Mouse (Mus musculus) urinary bladder, postnatal 10 days (tissue): ENCODE measurements around the gene Nup210l.
"Not testable (repeated sequence)": the region's sequence is repeated elsewhere in the genome, so short reads cannot be mapped to it uniquely, and the experiment has no call there.

Experiments
- DNase-seq: peaks from one replicate; pipeline ENCODE4 v3.0.0; 2022; ENCODE audit warnings: low spot score

Nup210l gene

DNA sequence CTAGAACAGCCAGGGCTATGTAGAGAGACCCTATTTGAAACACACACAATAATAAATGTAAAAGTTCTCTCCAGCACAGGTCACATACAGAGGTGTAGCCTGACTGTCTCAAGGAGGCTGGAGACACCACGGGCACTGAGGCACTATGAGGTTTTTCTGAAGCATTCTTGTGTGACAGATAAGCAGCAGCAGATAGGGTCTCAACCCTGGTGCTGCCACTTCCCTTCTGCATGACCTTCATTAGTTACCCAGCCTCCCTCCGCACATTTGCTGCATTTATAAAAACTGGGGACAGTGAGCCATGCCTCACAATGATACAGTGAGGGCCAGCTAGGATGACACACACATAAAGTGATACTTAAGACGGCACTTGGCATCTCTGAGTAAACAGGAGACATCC lies 119.0 kb downstream of the Nup210l start:
- no peak for DNase-seq

DNA sequence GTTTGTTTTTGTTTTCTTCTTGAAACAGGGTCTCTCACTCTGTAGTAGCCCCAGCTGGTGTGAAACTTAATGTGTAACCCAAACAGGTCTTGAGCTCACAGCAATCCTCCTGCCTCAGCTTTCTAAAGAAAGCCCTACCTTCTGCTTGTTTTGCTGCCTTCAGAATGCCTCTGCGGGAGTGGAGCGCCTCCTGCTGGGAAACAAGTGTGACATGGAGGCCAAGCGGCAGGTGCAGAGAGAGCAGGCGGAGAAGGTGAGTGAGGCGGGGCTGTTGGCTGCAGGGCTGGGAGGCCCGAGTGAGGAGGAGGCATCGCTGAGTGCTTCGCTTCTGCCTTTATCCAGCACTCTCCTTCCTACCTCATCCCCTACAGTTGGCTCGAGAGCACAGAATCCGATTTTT lies 120.4 kb downstream of the Nup210l start:
- no peak for DNase-seq

DNA sequence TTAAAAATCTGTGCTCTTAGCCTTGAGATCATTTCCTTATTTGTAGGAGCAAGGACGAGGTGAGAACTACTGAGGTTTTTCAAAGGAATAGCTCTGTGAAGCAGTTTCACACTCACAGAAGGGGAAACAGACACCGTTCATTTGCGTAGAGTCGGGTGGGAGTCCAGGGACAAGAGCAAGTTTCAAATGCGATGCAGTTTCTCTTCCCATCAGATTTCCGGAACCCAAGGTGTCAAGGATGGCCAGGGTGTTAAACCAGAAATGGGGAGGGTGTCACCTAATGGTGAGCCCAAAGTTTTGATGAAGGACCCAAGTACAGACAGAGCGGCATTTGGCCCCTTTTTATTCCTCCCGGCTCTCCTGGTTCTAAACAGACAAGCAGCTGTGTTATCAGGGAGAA lies 127.1 kb downstream of the Nup210l start:
- DNase-seq, result no peak

DNA sequence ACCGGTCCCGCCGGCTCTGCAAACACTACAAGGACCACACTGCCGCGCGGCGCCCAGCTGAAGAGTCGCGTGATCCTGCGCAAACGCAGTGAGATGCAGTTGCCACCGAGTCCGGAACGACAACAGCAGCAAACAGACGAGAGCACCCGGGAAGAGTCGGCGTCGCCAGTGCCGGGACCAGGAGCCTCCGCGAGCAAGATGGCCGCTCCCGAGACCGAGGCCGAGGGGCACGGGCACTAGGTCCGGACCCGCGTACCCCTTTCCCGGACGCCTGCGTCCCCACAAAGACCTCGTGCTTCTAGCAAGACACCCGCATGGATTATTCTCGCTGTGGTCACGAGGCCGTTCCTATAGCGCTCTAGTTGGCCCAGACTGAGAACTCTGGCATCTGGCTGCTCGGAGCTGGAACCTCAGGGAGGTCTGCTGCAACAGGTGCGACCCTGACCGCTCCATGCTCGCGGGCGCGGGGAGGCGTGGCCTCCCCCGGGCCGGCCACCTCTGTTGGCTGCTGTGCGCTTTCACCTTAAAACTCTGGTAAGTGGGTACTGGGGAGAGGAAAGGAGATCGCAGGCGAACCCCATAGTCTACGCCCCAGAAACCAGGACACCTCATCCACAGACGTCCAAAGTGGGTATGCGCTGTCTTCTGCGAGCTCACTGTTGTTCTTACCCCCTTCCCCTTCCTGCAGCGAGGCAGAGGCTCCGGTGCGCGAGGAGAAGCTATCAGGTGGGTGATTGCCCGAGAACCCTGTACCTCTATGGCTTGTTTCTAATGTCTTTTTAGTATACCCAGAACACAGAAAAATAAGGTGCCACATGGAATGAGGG lies 127.8 kb downstream of the Nup210l start, which contains the start of gene Jtb:
TSS of gene Jtb (plus strand) at position 91 of the 827 bp plus-strand sequence.
- DNase-seq, result peak; percentile 74

DNA sequence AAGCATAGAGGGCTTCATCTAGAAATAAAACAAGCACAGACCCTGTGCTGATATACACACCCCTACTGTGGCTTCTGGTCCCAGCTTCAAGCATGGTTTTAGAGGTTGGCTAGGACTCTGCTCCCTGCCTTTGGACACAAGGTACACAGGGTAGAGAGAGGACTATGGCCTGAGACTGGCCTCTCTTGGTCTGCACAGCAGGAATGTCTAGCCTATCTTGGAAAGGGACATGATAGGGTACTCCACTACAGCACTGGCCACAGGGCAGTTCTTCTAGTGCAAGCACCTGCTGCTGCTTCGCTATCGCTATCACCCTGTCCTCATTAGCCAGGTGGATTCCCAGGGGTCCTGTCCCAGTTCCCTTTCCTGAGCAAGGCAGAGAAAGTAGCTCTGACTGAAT lies 137.3 kb downstream of the Nup210l start:
- no peak for DNase-seq

DNA sequence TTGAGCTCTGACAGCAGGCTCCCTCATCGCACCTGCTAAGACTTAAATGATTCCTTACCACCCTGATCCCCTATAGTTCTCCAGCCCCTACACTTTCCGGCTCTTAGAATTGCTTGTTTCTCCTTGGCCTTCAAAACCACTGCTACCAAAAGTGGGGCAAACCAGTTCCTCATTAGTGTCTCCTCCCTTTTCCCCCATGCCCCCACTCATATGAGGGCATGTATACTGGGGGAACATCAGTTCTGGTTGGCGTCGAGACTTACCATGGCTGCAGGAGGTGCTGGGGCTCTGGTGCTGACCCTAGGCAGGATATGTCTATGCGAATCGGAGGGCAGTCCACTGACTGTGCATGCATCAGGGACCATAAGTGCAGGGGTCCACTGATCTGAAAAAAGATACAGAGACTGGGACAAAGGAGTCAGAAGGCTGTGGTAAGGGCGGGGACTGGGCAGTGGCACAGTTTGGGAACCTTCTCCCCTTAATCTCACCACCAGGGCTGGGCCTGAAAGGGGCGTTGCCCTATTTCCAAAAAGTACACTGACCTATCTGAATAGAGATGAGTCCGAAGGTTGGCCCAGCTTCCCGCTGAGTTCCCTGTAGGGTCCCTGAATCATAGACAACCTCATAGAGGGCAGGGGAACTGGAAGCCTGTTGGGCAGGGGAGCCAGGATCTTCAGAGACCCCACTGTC lies 137.9 kb downstream of the Nup210l start:
- no peak for DNase-seq

DNA sequence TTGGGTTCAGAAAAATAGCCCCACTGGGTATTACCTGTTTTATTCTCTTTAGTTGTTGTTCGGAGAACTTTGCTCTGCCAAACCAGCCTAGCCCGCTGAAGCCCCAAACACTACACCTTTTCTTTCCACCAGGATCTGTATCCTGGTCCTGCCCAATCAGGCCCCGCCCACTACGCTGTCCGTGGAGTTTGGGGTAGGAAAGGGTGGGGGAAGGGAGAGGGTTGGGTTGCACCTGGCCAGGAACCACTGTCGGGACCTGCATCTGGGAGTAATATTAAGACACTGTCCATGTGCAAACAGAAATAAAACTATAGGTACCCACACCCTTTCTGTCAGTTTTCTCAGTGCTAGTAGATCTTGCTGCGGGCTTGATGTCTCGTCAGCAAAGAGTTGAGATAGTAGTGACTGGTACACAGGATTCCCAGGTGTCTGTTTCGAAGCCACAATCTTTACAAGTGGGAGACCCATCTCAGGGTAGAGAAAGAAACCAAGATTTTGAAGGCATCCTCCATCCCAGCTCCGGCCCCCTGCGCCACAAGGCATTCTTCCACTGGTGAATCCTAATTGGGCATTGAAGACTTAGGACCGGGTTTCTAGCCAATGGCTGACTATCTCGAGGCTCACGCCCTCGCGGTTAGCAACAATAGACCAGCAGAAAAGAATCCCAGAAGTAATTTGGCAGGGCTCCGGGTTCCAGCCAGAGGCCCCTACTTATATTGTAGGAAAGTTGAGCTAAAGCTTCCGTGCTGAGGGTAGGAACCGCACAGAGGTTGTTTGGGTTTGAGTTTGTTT lies 139.2 kb downstream of the Nup210l start, which contains the start of gene Creb3l4:
TSS of gene Creb3l4 (minus strand) at position 529 of the 792 bp plus-strand sequence.
- DNase-seq, result no peak

DNA sequence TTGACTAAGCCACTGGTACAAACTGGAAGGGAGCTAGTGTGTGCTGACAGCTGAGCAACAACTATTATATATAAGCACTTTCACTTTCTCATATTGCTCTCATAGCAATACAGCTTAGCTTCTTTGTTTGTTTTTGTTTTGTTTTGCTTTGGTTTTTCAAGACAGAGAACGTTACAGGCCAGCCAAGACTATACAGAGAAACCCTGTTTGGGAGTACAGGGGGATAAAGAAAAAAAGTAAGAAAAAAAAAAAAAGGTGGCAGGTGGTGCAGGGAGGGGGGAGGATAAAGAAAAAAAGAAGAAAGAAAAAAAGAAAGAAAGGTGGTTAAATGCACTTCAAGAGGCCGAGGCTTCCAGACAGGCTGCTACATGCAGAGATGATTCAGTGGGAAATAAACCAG lies 141.5 kb downstream of the Nup210l start:
- DNase-seq, result no peak

DNA sequence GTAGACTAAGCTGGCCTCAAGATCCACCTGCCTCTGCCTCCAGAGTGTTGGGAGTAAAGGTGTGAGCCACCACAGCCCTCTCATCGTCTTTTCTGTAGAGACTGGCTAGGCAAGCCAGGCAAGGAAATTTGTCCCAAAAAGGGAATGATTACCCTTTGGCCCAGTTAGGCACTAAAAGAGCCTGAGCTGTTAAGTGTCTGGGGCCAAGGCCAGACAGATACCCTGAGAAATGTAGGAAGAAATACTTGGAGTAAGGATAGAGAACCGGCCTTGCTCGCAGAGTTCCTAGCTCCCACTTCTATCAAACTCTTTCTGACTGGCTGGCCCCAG lies 143.7 kb downstream of the Nup210l start:
- DNase-seq, result no peak

DNA sequence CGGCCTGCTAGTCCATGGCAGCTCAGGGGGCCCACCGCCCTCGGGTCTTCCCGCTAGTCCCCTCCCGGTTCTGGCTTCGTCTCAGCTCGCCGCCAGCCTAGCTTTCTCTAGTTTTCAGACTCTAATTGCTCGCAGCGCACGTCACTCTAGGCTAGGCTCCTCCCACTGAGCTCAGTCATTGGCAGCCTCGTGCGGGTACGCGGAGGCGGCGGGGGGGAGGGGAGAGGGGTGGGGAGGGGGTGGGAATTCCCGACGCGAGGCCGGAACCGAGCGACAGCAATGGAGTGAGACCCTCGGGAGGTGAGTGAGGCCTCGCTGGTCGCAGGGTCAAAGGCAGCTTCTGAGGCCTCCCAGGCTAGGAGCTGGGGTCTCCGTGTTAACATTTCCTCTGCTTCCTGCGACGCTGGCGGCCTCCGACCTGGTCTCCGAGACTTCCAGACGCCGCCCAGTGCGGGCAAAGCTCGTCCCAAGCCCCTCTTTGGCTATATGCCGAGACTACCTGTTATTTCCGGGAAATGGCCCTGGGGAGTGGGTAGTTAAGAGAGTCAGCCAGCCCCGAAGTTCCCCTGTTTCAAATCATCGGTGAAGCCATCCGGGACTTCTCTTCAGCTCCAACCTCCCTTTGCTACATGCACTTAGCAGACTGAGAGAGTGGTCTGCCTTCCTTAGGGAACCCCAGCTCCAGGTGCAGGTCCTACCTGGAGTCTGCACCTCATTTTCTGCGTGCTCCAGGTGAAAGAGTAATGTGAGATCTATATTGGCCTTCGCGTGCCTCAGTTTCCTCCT lies 144.2 kb downstream of the Nup210l start, which contains the start of gene Slc39a1:
TSS of gene Slc39a1 (plus strand) at position 213 of the 786 bp plus-strand sequence.
- DNase-seq, result peak; percentile 71

DNA sequence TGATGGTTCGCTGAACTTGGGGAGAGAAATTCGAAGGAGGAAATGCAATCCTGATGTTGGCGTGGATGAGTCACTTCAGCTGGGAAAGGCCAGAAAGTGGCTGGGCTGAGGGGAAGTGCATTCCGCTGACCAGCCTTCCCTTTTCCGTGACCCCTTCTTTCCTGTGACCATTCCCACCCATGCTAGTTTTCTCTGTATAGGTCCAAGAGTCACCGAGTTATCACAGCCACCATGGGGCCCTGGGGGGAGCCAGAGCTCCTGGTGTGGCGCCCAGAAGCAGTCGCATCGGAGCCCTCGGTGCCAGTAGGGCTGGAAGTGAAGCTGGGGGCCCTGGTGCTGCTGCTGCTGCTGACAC lies 144.8 kb downstream of the Nup210l start:
- DNase-seq, result no peak

DNA sequence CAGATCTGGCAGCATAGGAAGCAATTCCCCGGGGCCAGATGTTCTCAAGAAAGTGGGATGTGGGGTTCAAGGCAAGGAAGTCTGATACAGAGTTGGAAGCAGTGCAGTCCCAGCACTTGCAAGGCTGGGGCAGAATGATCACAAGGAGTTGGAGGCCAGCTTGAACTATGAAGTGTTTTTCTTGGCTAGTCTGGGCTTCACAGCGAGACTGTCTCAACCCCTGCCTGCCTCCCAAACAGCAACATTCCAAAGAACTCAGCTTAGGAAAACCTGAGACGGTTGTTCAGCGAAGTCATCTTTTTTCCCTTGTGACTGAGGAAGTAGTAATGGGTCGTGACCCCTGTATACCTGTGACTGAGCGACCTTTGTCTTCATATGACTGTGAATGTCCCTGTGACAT lies 146.9 kb downstream of the Nup210l start:
- DNase-seq, result no peak

DNA sequence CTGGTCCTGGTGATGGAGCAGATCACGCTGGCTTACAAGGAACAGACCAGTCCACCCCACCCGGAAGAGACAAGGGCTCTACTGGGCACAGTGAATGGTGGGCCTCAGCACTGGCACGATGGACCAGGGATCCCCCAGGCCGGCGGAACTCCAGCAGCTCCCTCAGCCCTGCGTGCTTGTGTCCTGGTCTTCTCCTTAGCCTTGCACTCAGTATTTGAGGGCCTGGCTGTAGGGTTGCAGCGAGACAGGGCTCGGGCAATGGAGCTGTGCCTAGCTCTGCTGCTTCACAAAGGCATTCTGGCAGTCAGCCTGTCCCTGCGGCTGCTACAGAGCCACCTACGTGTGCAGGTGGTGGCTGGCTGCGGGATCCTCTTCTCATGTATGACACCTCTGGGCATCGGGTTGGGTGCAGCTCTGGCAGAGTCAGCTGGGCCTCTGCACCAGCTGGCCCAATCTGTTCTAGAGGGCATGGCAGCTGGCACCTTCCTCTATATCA lies 147.8 kb downstream of the Nup210l start:
- not testable (repeated sequence) for DNase-seq

DNA sequence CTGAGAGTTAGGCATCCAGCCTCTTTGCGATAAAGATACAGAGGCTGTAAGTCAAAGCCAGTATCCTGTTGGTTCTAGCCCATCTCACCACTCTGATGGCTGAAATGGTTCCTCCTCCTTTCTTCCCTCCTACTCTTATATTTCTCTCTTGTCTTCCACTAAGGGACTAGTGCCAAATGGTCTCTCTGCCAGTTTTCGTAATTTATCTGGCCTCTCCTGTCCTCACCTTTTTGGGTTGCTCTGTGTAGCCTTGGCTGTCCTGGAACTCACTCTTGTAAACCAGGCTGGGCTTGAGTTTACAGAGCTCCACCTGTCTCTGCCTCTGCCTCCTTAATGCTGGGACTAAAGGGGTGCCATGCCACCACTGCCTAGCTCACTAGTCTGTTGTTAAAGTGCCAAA lies 148.7 kb downstream of the Nup210l start:
- DNase-seq, result not testable (repeated sequence)

DNA sequence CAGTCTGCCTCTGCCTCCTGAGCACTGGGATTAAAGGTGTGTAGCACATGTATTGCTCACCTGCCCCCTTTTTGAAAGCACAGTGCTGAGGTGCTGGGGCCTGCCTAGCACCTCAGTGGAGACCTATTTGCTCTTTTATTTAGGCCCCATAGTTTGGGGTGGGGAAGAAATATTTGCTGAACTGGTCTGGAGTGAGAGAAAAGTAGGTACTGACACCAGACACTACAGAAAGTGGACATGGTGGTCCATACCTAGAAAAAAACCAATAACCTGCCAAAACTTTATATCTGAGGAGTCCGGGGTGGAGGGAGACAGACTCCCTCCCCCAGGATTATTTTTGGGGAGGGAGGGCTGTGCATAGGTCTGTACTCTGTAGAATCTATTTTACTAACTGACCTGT lies 149.2 kb downstream of the Nup210l start:
- DNase-seq, result not testable (repeated sequence)

DNA sequence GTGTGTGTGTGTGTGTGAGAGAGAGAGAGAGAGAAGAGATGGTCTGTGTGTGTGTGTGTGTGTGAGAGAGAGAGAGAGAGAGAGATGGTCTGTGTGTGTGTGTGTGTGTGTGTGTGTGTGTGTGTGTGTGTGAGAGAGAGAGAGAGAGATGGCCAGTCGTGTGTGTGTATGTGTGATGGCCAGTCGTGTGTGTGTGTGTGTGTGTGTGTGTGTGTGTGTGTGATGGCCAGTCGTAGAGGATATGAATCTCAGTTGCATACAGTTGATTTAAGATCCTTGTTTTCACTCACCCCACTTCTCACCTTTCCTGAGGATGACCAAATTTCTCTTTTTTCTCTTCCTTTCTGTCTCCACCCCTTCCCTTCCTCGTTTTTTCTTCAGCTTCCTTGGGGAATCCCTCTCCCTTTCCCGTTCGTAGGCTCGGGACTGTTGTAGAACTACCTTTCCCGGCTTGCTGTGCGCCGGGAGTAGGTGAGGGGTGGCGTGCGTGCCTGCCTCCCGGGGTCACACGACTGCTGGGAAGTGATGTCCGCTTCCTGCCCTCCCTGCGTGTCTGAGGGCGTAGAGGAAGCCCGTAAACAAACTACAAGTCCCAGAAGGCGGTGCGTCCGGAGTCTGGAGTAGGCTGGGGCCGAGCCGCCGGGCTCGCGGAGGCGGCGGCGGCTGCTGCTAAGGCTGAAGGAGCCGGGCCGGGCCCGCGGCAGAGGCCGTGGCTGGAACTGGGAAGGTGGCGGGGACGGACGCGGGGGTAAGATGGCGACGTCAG lies 149.9 kb downstream of the Nup210l start, which contains the start of gene Crtc2:
TSS of gene Crtc2 (plus strand) at position 511 of the 766 bp plus-strand sequence.
- DNase-seq, result peak; percentile 81

DNA sequence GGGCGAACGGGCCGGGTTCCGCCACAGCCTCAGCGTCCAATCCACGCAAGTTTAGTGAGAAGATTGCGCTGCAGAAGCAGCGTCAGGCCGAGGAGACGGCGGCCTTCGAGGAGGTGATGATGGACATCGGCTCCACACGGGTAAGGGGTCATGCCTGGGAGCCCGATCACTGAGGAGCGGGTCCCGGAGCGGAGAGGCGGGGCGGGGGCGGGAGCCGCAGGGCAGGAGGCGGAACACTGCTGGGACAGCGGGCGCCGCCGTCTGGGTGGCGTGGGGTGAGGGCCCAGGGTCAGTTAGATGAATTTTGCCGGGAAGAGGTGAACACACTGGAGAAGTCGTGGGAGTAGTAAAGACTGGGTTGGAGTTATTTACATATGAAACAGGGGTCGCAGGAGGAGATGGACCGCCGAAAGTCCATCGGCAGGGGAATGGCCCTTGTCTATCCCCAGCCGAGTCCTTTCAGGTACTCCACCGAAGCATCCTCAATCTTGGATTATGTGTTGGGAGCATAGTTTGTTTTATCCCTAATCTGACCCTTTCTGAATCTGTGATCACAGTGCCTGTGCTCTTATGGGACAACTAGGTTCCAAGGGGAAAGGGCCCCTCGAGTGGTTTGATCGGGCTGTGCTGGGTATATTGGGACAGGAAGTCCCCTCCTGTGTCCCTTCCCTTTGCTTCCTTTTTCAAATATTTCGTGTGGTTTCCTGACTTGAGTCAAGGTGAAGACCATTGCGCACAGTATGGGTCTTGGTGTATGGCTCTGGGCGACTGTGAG lies 150.7 kb downstream of the Nup210l start:
- no peak for DNase-seq

DNA sequence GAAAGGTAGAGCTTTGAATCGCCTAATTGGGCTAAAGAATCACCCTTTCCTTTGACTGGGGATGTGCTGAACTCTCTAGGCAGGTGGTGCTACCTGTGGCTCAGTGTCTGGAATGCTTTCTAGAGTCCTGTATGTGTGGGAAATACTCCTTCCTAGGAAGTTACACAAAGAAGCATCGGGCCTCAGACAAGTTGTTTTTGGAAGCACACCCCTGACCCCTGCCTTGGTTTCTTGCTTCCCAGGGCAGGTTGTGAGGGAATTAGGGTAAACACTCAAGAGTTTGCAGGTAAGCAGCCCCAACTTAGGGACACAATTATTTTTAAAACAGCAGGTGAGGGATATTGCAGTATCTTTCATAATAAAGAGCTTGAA lies 151.2 kb downstream of the Nup210l start:
- no peak for DNase-seq

DNA sequence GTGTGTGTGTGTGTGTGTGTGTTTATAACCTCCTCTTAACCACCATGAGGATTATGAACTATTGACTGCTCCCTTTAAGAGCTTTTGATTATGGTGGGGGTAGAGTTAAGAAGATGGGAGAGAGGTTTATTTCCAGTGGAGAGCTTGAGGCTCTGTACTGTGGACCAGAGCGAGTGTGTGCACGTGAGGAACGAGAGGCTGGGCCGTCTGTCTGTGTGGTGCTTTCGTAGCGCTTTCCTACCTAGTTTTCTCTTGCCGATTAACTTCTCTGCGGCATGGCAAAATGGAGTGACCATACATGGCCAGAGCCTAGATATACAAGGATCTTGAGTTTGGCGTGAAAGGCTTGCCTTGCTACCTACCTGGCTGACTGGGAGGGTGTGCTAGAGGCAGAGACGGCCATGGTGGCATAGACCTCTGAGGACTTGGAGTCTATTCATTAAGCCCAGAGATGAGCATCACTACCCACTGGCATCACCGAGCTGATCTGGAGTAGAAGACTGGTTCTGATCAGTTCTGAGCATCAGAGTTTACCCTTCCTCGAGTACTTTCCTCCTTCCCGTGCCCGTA lies 151.9 kb downstream of the Nup210l start:
- DNase-seq, result no peak
